Mouse (Mus musculus) cerebellum, adult 2 months (tissue): Measurements from ENCODE around the gene Pif1.

Experiments
- CTCF ChIP-seq: fragments of 200-500 bp; IDR thresholded peaks from 2 replicates; pipeline ENCODE4 v1.5.1; 2011; ENCODE audit warnings: low read depth, mild to moderate bottlenecking, control low read depth, low read length, moderate library complexity, borderline replicate concordance; ENCODE audit not compliant: insufficient read depth
- POLR2A ChIP-seq: fragments of 200-500 bp; IDR thresholded peaks from 2 replicates; pipeline ENCODE4 v1.6.1; 2011; ENCODE audit warnings: low read length, control low read depth, borderline replicate concordance; ENCODE audit not compliant: insufficient read depth

- TF ChIP-seq POLR2A (no peak), CTCF (no peak)
Observed at GRCm38 (mm10) chr9:65555001-65555405, 32.0 kb upstream of the Pif1 start.
